Mouse (Mus musculus): ENCODE results near the gene Map3k10. TPM values are rescaled to one million over a fixed set of nuclear protein-coding genes. Genes with fewer than 3 reads are reported as not detected.

Map3k10 gene
- total RNA-seq, 4 experiments from 2014 or later = 166 to 174 (median 173) TPM

- DNase-seq (ENCODE audit: low spot score in 2 of 2) = no peak
Observed at GRCm38 (mm10) chr7:27609688-27610087, 64.7 kb downstream of the Map3k10 start.

GRCm38 (mm10) chr7:27609285-27609684 lies 65.1 kb downstream of the Map3k10 start:
- no peak for DNase-seq (ENCODE audit: low spot score in 2 of 2)

- DNase-seq (ENCODE audit: low spot score in 2 of 2) = no peak
Observed at GRCm38 (mm10) chr7:27608130-27608529, 66.3 kb downstream of the Map3k10 start.

- DNase-seq (ENCODE audit: low spot score in 2 of 2) = peak in 1 of 2 experiments; percentile 58
Observed at GRCm38 (mm10) chr7:27607580-27607979, 66.8 kb downstream of the Map3k10 start.

- no peak for DNase-seq (ENCODE audit: low spot score in 2 of 2)
Observed at GRCm38 (mm10) chr7:27606481-27607254, 67.7 kb downstream of the Map3k10 start.

Other genes starting within 250 kb of the Map3k10 start
- gene Sptbn4, start 226.9 kb downstream of the Map3k10 start, total RNA-seq (2022) = 100 to 1,000 TPM; 119 to 133 (median 127) TPM
- gene Blvrb, start 226.6 kb downstream of the Map3k10 start, total RNA-seq (2022) = 10 to 100 TPM; 17.3 to 23.4 (median 20.2) TPM
- gene Sertad3, start 200.8 kb downstream of the Map3k10 start, total RNA-seq (2022) = 1 to 10 TPM; 2.4 to 4.5 (median 3.4) TPM
- gene Sertad1, start 187.7 kb downstream of the Map3k10 start, total RNA-seq (2022) = 10 to 100 TPM; 13.8 to 17.5 (median 14.1) TPM
- under 1 TPM; 0.48 to 0.53 (median 0.52) TPM for gene Prx, start 175.3 kb downstream of the Map3k10 start, total RNA-seq (2022)
- gene Hipk4, start 151.3 kb downstream of the Map3k10 start, total RNA-seq (2022) = under 1 TPM in 3 of 4 experiments, not detected in 1; 0.12 to 0.20 (median 0.14) TPM
- gene Pld3, start 121.4 kb downstream of the Map3k10 start, total RNA-seq (2022) = 100 to 1,000 TPM; 675 to 760 (median 715) TPM
- 10 to 100 TPM; 26.1 to 34.5 (median 31.0) TPM for gene 2310022A10Rik, start 121.4 kb downstream of the Map3k10 start, total RNA-seq (2022)
- gene Akt2, start 83.0 kb downstream of the Map3k10 start, total RNA-seq (2022) = 100 to 1,000 TPM in 3 of 4 experiments, 10 to 100 TPM in 1; 98.3 to 115 (median 109) TPM
- 10 to 100 TPM; 81.9 to 99.6 (median 88.5) TPM for gene Ttc9b, start 20.7 kb downstream of the Map3k10 start, total RNA-seq (2022)
- gene Zfp607b, start 14.7 kb upstream of the Map3k10 start, total RNA-seq (2022) = 10 to 100 TPM in 2 of 4 experiments, 1 to 10 TPM in 2; 9.7 to 12.2 (median 10.7) TPM
- gene Zfp60, start 56.8 kb upstream of the Map3k10 start, total RNA-seq (2022) = 10 to 100 TPM; 38.2 to 46.6 (median 42.1) TPM
- gene Zfp626, start 132.6 kb upstream of the Map3k10 start, total RNA-seq (2022) = 10 to 100 TPM in 1 of 4 experiments, 1 to 10 TPM in 3; 9.3 to 11.0 (median 9.5) TPM
- gene Zfp59, start 164.0 kb upstream of the Map3k10 start, total RNA-seq (2022) = 1 to 10 TPM; 4.6 to 5.7 (median 5.3) TPM
- gene Zfp607a, start 182.9 kb upstream of the Map3k10 start, total RNA-seq (2022) = 1 to 10 TPM; 1.7 to 2.3 (median 2.1) TPM